Mouse (Mus musculus): ENCODE results near the gene Fgf11.

Gene Fgf11

DNA sequence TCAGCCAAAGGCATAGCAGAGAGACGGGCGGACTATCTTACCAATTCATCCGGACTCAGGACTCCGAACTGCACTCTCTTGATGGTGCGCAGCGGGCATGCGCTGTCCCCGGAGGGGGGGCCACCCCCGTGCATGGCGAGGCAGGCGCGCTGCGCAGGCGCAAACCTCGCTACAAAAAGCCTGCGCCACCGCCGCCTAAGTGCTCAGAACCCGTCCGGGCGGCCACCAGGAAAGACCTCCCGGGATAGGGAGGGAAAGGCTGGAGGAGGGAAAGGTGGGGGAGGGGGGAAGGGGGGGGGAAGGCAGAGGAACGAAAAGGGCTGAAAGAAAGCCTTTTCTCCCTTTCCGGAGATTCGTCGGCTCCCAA lies 43.6 kb downstream of the Fgf11 start:
- in situ Hi-C loops (cut with MboI; ENCODE audit: low sequenced_read_pairs) = no loop called here

DNA sequence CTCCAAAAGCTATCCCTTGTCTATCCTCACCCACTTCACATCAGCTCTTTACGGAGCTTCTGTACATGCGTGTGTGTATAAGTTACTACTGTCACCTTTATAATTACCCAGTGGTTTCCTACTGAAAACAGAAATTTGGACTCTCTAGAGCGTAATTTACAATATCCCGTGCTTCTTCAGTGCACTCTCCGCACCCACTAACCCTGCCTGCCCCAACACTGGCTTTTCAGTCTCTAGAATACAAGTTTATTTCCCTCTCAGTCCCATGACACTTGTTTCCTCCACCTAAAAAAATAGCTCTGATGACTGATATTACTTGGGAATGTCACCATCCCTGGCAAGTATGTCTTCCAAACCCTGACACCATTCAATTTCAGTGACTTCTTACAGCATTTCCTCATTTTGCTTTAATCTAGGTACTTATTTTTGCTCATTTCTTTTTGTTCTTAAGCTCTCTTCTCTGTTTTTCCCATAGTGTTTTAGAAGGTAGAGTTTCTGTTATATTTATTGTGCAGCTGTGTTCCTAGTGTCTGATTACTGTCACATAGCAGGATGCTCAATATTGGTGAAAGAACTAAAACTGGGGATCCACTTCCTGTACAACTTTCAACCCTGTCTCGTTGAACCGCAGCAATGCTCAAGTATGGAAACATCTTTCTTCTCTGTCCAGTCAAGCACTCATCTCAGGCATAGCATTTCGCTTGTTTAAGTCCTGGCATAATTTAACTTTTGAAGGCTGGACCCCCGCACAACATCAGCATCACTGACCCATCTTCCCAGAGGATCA lies 44.2 kb downstream of the Fgf11 start:
- in situ Hi-C loops (cut with MboI; ENCODE audit: low sequenced_read_pairs) = no loop called here

DNA sequence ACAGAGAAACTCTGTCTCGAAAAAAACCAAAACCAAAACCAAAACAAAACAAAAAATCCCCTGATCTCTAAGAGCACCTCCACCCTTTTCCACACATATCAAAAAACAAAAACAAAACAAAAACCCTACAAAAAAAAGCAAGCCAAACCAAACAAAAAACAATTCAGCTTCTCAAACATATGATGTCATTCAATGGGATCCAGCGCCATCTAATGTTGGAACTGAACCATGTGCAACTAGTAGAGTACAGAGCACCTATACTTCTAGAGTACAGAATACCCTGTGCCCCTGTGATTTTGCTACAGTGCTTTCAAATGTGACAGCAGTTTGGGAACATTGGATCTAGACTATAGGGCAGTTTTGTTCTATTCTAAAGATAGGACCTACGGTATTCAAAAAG lies 47.0 kb downstream of the Fgf11 start:
- in situ Hi-C loops (cut with MboI; ENCODE audit: low sequenced_read_pairs) = no loop called here

DNA sequence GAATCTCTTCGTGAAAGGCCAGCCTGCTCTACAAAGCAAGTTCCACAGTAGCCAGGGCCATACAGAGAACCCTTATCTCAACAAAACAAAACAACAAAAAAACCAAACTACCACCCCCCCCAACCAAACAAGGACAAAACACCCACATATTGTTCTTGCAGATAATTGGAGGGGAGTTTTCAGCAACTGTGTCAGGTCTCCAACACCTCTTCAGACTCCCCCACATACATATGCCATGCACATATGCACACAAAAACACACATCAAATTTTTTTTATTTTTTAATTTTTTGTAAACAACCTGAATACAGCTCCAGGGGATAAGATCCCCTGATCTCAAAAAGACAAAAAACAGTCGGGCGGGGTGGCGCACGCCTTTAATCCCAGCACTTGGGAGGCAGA lies 47.4 kb downstream of the Fgf11 start:
- in situ Hi-C loops (cut with MboI; ENCODE audit: low sequenced_read_pairs) = no loop called here

DNA sequence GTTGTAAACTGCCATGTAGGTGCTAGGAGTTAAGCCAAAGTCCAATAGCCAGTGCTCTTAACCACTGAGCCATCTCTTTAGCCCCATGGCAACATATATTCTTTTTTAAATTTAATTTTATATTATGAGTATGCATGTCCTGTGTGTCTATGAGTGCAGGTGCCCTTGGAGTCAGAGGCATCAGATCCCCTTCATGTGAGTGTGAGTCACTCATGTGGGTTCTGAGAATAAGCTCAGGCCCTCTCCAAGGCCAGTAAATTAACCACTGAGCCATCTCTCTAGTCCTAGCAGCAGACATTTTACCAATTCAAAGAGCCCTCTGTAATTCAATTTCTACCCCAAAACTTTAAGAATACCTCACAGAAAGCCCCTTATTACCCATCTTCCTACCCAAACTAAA lies 49.0 kb downstream of the Fgf11 start:
- in situ Hi-C loops (cut with MboI; ENCODE audit: low sequenced_read_pairs) = no loop called here

DNA sequence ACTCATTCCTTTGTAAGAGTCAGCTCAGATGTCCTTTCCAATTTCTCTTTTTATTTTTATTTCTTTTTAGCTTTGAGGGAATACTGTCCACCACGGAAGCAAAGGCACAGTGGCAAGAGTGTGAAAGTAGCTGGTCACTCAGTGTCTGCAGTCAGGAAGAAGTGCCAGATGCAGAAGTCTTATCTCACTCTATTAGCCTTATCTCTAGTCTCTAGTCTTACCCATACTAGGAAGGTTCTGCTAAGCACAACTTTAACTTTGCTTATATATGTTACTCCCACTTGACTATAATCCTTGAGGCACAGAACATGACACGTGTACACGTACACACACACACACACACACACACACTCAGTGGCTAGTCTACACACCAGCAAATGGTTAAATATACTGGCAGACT lies 50.0 kb downstream of the Fgf11 start:
- in situ Hi-C loops (cut with MboI; ENCODE audit: low sequenced_read_pairs) = no loop called here

Measured in CH12F3 (cell line).